Mouse (Mus musculus): ENCODE results near the gene Tnk2.
A peak's percentile ranks its signal among the peaks of the same experiment; 100 is the strongest.

Gene Tnk2

DNA sequence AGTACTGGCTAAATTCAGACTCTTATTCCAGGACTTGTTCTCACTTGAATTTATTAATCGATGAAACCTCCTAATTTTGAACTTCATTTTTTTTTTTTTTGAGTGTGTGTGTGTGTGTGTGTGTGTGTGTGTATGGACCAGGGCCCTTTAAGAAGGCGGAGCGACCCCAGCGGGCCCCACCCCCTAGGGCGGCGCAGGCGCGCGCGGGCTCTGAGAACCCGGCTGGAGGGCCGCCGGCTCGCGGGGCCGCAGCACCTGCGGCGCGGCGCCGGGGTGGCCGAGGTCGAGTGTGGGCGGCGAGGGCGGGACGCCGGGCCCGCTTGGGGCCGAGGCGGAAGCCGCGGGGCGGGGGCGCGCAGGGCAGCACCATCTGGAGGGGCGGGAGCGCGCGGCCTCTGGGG is at the start of gene Tnk2:
Gene Tnk2, plus strand, starts transcription at position 214 of the 401 bp plus-strand sequence.
- DNase-seq, result peak; percentile 89 to 91

DNA sequence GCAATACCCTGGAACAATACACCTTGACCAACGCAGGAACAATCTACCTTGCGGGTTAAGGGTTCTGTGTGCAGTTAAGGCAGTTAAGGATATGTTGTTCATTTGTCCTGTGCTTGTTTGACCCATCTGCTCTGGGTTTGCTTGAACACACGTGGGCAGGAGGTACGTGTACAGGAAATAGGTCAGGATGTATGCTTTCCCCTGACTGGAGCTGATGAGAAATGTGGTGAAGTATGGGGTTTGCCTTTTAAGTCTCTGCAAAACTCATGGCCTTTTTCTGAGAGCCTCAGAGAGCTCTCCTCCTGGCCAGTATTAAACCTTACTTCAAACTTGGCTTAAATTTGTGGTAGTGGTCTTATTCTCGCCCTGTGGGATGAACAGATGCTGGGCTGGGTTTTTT is 49.8 kb upstream of the Tnk2 start:
- DNase-seq, result no peak

- no peak for DNase-seq
Observed at GRCm38 (mm10) chr16:32594701-32595100, 49.0 kb upstream of the Tnk2 start.

DNA sequence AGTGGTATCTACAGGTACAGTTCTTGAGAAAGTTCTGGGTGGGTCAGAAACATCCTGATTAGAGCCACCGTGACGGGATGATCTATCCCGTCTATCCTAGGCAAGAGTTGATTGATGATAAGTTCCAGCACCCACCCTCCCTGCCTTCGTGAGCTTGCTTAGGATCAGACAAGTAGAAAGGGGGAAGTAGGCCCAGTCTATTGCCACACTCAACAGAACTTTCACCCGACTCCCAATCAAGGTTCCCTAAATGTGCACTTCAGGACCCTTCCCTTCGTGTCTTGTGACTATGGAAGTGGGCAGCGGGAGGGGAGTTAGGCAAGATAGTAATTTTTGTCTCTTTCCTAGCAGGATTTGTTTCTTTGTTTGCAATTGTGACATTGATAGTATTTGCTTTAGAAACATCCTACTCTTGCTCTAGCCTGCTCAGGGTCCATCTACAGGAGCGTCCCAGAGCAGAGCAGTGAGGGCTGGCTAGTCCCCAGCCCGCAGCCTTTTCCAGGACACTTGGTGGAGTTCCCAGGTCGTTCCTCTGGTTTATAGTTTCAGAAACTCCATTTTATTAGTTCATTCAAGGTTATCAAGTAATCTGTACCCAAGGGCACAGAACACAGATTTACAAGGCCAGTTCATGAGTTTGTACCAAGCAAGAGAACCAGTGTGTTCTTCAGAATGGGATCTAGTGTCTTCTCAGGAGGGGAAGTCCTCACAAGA is 48.4 kb upstream of the Tnk2 start:
- no peak for DNase-seq

DNA sequence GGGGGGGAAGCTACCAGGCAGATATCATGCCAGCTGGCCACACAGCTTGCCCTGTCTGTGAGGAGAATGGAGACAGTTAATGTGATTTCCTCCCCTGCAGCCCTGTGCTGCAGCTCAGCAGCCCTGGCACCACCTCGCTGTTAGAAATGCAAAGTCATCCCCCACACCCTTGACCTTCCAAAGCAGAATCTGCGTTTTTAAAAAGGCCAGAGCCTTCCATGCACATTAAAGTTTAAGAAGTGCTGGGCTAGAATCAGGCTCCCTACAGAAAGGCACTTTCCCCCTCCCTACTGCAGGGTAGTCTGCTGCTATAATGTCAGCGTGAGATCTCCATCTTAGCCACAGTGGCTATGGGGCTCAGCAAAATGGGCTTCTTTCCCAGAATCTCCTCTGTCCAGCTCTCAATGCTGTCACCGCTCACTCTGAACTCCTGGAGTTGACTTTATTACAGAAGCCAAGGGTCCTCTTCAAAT is 45.7 kb upstream of the Tnk2 start:
- DNase-seq, result no peak

DNA sequence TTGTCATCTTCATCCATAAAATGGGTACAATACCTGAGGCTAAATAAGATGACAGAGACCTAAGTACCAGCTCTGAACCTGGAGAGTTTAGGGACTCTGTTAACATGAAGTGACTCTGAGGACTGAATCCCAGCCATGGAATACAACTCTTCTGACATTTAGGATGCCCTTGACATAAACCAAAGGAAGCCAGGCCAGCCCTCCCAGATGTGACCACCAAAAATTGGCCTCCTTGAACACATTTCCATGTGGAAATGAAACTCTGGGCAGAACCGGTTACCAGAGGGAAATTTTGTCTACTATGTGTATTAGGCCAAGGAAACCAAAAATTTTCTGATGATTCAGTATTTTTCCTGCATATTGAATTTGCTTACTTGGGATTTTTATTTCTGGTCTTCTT is 44.5 kb upstream of the Tnk2 start:
- DNase-seq, result no peak

DNA sequence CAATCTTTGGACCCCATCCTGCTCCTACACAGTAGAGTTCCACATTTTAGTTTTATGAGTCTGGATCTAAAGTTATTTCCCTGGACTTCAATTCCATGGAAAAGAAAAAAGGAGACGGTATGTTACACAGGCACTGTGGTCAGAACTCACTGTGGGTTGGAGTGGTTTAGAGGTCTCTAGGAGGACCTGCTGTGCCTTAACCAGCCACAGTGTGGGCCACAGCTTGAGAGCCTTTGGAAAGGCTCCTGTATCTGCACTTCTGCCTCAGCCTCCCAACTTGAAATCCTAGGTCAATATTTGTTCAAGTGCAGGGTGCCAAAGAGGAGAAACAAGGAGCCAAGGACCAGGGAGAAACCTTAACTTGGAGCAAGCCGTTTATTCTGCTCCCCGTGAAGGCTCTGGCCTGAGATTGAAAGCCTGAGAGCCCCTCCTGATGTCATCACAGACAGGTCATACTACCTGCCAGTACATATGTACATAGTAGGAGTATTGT is 41.4 kb upstream of the Tnk2 start:
- DNase-seq, result no peak

GRCm38 (mm10) chr16:32607562-32608343 is 35.9 kb upstream of the Tnk2 start:
- DNase-seq, result peak in 1 of 2 experiments; percentile 10

GRCm38 (mm10) chr16:32608344-32608711 is 35.3 kb upstream of the Tnk2 start:
- no peak for DNase-seq

DNA sequence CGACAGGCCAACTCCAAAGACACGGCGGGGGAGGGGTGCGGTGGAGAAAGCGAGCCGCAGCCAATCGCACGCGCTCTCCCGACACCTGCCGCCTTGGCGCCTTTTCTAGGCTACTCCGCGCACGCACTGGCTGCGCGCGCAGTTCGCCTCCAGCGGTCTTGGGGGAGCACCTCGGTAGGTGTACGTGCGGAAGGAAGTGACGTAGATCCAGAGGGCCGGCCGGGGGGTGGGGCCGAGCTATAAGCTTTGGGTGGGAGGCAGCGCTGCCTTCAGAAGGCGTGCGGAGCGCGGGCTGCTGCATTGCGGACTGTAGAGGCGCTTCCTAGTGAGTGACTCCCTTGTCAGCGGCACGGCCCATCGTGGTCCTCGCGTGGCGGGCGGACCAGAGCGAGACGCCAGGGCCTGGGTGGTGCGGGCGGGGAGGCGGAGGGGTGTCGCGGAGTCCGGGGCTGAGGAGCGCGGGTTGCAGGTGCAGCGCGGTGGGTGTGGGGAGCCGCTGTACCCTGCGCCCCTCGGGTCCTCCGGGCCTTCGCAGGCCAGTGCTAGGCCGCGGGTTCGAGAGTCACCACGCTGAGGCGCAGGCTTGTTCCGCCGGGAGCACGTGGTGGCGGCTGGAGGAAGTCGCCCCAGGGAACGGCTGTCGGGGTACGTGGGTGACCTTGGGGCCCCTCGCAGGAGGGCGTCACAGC is 34.8 kb upstream of the Tnk2 start, which contains the start of gene Tfrc:
Gene Tfrc, plus strand, starts transcription at position 209 of the 689 bp plus-strand sequence.
- peak; percentile 97 to 98 for DNase-seq

- DNase-seq, result no peak
Observed at GRCm38 (mm10) chr16:32609401-32609779, 34.3 kb upstream of the Tnk2 start.

DNA sequence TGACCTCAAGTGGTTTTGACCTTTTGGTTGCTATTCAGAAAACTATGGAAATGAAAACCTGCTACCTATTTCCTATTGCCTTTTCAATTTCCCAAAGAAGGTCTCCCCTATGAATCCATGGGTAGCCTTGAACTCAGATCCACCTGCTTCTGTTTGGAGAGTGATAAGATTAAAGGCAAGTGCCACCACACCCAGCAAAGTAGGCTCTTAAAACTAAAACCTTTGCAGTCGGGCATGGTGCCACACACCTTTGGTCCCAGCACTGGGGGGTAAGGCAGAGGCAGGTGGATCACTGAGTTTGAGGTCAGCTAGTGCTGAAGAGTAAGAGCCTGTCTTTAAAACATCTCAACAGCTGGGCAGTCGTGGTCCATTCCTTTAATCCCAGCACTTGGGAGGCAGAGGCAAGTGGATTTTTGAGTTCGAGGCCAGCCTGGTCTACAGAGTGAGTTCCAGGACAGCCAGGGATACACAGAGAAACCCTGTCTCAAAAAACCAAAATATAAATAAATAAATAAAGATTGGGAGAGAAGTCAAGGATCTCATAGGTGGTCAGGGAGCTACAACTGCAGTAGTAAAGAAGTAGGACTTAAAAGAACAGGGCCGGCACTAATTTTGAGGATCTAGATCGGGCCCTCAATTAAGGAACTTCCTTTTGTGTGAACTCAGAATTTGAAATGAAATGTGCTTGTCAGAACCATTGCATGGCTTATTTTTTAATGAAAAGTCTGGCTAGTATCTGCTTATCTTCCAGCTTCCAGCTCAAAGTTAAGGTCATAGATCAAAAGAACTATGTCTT is 33.0 kb upstream of the Tnk2 start:
- DNase-seq, result peak; percentile 47 to 71

DNA sequence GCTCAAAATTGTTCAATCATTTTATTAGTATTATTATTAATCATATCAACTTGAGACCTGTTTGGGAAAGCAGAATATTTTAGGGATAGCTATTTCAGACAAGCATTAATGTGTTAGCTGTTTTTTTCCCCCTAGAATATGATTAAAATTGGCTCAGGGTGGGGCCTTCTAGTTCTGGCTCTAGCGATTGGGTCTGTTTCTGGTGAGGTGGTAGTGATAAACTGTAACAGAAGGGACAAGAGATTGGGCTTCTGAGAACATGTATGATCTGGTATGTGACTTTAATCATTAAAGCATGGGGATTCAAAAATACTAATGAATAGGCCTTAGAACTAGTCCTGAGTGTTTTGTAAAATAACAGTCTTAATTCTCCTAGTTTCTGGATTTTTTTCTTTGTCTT is 31.6 kb upstream of the Tnk2 start:
- DNase-seq, result no peak

GRCm38 (mm10) chr16:32613269-32613834 is 30.3 kb upstream of the Tnk2 start:
- DNase-seq, result no peak

DNA sequence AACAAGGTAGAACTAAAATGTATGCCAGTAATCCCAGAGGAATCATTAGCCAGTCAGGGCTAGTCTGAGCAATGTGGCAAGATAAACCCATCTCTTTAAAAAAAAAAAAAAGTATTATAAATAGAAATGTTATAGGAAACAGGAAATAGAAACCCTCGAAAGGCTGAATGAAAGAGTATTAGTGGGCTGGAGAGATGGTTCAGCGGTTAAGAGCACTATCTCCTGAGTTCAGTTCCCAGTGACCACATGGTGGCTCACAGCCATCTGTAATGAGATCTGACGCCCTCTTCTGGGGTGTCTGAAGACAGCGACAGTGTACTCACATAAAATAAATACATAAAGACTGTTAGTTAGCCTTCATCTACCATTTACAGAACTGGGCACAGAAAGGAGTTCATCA is 29.6 kb upstream of the Tnk2 start:
- no peak for DNase-seq

DNA sequence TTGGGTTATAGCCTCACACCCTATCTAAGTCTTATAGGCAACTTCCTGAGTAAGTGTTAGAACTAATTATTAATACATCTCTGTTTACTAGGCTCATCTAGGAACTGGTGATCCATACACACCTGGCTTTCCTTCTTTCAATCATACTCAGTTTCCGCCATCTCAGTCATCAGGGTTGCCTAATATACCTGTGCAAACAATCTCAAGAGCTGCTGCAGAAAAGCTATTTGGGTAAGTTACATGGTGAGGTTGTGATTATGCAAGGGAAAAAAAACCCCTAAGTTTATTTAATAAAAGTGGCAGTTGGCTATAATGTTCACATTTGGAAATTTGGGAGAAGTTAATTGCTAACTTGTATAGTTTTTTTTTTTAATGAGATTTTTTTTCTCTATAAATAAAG is 24.7 kb upstream of the Tnk2 start:
- no peak for DNase-seq

- no peak for DNase-seq
Observed at GRCm38 (mm10) chr16:32628140-32628539, 15.5 kb upstream of the Tnk2 start.

GRCm38 (mm10) chr16:32632328-32632824 is 11.3 kb upstream of the Tnk2 start:
- no peak for DNase-seq

DNA sequence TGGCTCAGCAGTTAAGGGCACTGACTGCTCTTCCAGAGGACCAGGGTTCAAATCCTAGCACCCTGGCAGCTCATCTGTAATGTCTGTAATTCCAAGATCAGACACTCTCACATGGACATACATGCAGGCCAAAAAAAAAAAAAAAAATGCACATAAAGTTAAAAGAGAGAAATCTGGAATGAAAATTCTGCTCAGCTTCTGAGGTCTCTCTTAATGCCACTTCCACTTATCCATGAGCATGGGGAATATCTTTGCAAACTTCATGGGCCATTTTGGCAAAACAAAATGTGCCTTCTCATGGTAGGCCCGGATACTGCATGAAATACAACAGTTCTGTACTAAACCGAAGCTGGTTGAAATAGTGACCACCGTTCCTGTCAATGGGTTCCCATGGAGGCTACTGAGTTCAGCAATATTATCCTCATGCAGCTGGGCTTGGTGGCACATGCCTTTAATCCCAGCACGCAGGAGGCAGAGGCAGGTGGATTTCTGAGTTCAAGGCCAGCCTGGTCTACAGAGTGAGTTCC is 10.1 kb upstream of the Tnk2 start:
- DNase-seq, result no peak

- DNase-seq, result no peak
Observed at GRCm38 (mm10) chr16:32634183-32634582, 9.5 kb upstream of the Tnk2 start.

DNA sequence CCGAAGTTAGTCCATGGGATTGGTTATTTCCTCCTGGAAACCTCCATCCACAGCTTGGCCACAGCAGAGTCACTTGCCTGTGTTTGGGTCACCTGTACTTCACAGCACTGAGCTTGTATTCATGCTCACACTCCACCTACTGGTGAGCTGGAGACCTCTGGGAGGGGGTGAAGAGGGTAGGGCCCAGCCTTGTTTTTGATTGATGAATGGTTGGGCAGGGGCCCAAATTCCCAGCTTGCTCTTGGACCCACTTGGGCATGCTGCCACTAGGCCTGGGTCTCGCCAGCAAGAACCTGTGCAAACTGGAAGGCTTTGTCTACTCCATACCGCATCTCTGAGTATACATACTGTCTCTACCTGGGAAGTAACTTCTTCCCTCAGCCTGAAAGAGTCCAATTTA is 8.4 kb upstream of the Tnk2 start:
- DNase-seq, result no peak

DNA sequence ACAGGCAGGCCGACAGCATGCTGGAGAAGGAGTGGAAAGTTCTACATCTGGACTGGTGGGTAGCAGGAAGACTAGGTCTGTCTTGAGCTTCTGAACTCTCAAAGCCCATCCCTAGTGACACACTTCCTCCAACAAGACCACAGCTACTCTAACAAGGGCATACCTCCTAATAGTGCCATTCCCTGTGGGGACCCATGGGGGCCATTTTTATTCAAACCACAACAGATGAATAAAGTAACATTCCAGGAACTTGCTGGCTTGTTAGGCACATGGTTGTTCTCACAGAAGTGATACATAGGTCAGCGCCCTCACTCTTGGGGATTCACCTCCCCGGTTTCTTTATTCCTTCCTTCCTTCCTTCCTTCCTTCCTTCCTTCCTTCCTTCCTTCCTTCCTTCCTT is 7.3 kb upstream of the Tnk2 start:
- DNase-seq, result no peak
